Mouse (Mus musculus) stomach, postnatal 0 days (tissue): ENCODE data around the gene Aifm3. TPM values are rescaled to one million over a fixed set of nuclear protein-coding genes. Genes with fewer than 3 reads are reported as not detected.

ENCODE experiments used
- ATAC-seq: fragments of 200-750 bp; cut with Nextera tagmentation; 2 replicates; pipeline ENCODE4 v1.8.0; 2017; ENCODE audit not compliant: low FRiP score, low TSS enrichment
- DNase-seq: peaks from one replicate; pipeline ENCODE4 v3.0.0-alpha.2; 2016; ENCODE audit warnings: low spot score
- H3K27ac ChIP-seq: fragments of 300-500 bp; sonication (generic); replicated peaks from 2 replicates; pipeline ENCODE4 v1.5.1; 2014; ENCODE audit warnings: mild to moderate bottlenecking, control low read depth
- H3K27me3 ChIP-seq: fragments of 300-500 bp; sonication (generic); 2 replicates; pipeline ENCODE4 v1.6.1; 2014; ENCODE audit warnings: low read length; ENCODE audit not compliant: control insufficient read depth, insufficient read depth
- H3K36me3 ChIP-seq: fragments of 300-500 bp; sonication (generic); 2 replicates; pipeline ENCODE4 v1.6.1; 2014; ENCODE audit warnings: low read length, mixed read lengths; ENCODE audit not compliant: control insufficient read depth, insufficient read depth
- H3K4me1 ChIP-seq: fragments of 300-500 bp; sonication (generic); replicated peaks from 2 replicates; pipeline ENCODE4 v1.6.1; 2014; ENCODE audit warnings: antibody characterized with exemption; ENCODE audit not compliant: control insufficient read depth, insufficient read depth
- H3K4me2 ChIP-seq: fragments of 300-500 bp; sonication (generic); replicated peaks from 2 replicates; pipeline ENCODE4 v1.6.1; 2014; ENCODE audit warnings: low read depth, mild to moderate bottlenecking, control low read depth, moderate library complexity
- H3K4me3 ChIP-seq: fragments of 300-500 bp; sonication (generic); 2 replicates; pipeline ENCODE4 v1.5.1; 2014; ENCODE audit warnings: low read depth, low read length, control low read depth
- H3K9ac ChIP-seq: fragments of 300-500 bp; sonication (generic); 2 replicates; pipeline ENCODE4 v1.6.1; 2014; ENCODE audit warnings: mild to moderate bottlenecking, low read length, control low read depth, mixed read lengths
- H3K9me3 ChIP-seq: fragments of 300-500 bp; sonication (generic); 2 replicates; pipeline ENCODE4 v1.6.1; 2016; ENCODE audit warnings: low read length; ENCODE audit not compliant: control insufficient read depth
- CTCF ChIP-seq: IDR thresholded peaks from 2 replicates; pipeline ENCODE4 v1.5.1; 2016; ENCODE audit warnings: antibody characterized with exemption, low read depth, mild to moderate bottlenecking, moderate library complexity
- EP300 ChIP-seq: optimal IDR thresholded peaks from 2 replicates; pipeline ENCODE3; 2016; ENCODE audit warnings: antibody characterized with exemption
- WGBS: fragments of 180-500 bp; shearing (Covaris S2); extraction: QIAGEN DNeasy Blood & Tissue Kit; methylation state at CpG from one replicate; pipeline ENCODE4 v1.1.7; 2014; 5-methylcytosine and 5-hydroxymethylcytosine counted together
- polyA plus RNA-seq: library from polyadenylated mRNA; unstranded; fragments of >200 nt; fragmentation: Nextera tagmentation; extraction: Ambion mirVana; gene quantifications from 2 replicates; pipeline ENCODE4 v1.2.1, GENCODE M21; 2015

The Aifm3 gene
- polyA plus RNA-seq, 1 experiment from 2014 or later, result 0.61 TPM

DNA sequence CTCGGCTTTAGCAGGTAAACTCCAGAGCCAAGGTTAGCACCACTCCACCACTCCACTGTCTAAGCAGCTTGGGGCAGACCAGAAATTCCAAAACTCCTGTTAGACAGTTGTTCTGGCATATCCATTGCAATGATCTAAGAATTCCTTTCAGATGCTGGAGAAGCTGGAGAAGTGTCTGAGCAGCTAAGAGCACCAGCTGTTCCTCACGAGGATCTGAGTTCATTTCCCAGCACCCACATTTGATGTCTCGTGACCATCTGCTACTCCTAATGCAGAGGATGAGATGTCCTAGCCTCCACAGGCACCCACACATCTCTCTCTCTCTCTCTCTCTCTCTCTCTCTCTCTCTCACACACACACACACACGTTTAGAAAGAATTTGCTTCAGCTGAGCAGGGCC is 67.5 kb downstream of the Aifm3 start:
- no peaks in the 10 kb centered on the region for H3K9me3 ChIP-seq
- H3K4me2 ChIP-seq, result no peak overlapping the region
- no peaks in the 10 kb centered on the region for H3K36me3 ChIP-seq
- H3K4me3 ChIP-seq, result no peak overlapping the region
- TF ChIP-seq EP300, result no peak
- no peak for TF ChIP-seq CTCF
- H3K9ac ChIP-seq, result no peak overlapping the region
- no peaks in the 10 kb centered on the region for H3K27me3 ChIP-seq
- no peak for ATAC-seq
- no peak for DNase-seq
- 39% methylated on average over 4 of the region's 4 CpGs for WGBS
- H3K27ac ChIP-seq, result no peak overlapping the region
- H3K4me1 ChIP-seq, result peaks cover 6% of the 10 kb centered on the region; the same call in 1 of the 2 replicates

Other genes starting within 250 kb of the Aifm3 start
- 8.8 and 10.6 TPM in 2 replicates for gene Tmem191c, start 213.5 kb upstream of the Aifm3 start, polyA plus RNA-seq
- 0.41 and 0.96 TPM in 2 replicates for gene Serpind1, start 158.2 kb upstream of the Aifm3 start, polyA plus RNA-seq
- 13.8 and 14.7 TPM in 2 replicates for gene Snap29, start 83.6 kb upstream of the Aifm3 start, polyA plus RNA-seq
- 15.5 and 16.6 TPM in 2 replicates for gene Pi4ka, start 83.3 kb upstream of the Aifm3 start, polyA plus RNA-seq
- gene Crkl, start 37.6 kb upstream of the Aifm3 start, polyA plus RNA-seq, result 29.1 and 30.0 TPM in 2 replicates
- 27.3 and 34.4 TPM in 2 replicates for gene Lztr1, start 19.1 kb downstream of the Aifm3 start, polyA plus RNA-seq
- gene Thap7, start 41.5 kb downstream of the Aifm3 start, polyA plus RNA-seq, result 41.0 and 42.4 TPM in 2 replicates
- 0.33 TPM in 2 replicates for gene Lrrc74b, start 71.6 kb downstream of the Aifm3 start, polyA plus RNA-seq
- 1.5 and 1.7 TPM in 2 replicates for gene P2rx6, start 72.3 kb downstream of the Aifm3 start, polyA plus RNA-seq
- gene Slc7a4, start 93.6 kb downstream of the Aifm3 start, polyA plus RNA-seq, result 22.8 and 24.4 TPM in 2 replicates
- 7.7 and 9.7 TPM in 2 replicates for gene Smpd4, start 129.7 kb downstream of the Aifm3 start, polyA plus RNA-seq
- gene Ccdc74a, start 156.9 kb downstream of the Aifm3 start, polyA plus RNA-seq, result 4.8 and 4.9 TPM in 2 replicates
- 19.4 and 22.7 TPM in 2 replicates for gene Med15, start 243.3 kb downstream of the Aifm3 start, polyA plus RNA-seq